Mouse (Mus musculus): Measurements from ENCODE around the gene Fzr1.

DNA sequence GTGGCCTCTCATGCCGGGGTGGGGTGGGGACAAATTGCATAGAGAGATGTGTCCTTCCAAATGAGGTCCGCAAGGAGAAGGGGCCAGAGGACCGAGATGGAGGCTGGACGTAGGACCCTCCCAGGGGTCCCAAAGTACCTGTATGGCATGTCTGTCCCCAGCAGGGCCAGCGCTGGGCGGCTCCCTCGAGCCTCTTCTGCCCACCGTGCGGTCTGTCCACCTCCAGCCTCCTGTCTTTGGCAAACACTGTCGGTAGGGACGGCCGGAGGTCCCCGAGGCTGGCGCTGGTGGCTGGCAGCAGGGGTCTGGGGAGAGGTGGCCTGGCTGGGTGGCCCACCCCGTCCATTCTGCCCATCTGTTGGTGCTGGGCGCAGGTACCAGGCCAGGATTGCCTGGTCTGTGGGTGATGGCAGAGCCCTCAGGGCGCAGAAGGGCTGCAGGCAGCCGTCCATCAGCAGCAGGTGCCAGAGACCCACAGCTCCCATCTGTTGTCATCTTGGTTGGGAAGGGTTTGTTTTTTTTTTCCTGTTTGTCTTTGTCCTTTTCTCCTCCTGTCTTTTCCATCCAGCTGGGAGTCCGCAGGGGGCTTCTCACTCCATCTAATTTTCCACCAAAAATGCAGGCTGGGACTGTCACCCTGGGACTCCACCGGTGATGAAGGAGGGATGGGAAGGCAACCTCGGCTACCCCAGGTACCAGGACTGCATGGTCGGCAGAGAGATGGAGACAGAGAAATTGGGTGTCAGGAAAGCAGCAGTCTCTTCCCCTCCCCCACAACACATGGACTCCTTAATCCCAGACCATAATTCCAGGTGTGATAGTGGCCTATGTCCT lies 22.3 kb upstream of the Fzr1 start:
- TF ChIP-seq CTCF (conservative IDR thresholded peaks at IDR 0.05 in 1 of 2, IDR thresholded peaks at IDR 0.05 in 1 of 2; ENCODE audit: low read depth in 2 of 2, low read length in 2 of 2) = no peak
- no peak for TF ChIP-seq MAX (IDR thresholded peaks at IDR 0.05; ENCODE audit: low read length)
- no peak for TF ChIP-seq SMC3 (IDR thresholded peaks at IDR 0.05; ENCODE audit: low read depth, low read length)
- TF ChIP-seq CHD2 (IDR thresholded peaks at IDR 0.05; ENCODE audit: low read length) = no peak
- TF ChIP-seq TCF12 (IDR thresholded peaks at IDR 0.05; ENCODE audit: low read depth, low read length) = no peak
- TF ChIP-seq JUN (IDR thresholded peaks at IDR 0.05; ENCODE audit: insufficient read depth, low read depth, low read length) = no peak
- TF ChIP-seq JUND (conservative IDR thresholded peaks at IDR 0.05; ENCODE audit: low read depth, low read length) = no peak
- TF ChIP-seq NELFE (IDR thresholded peaks at IDR 0.05; ENCODE audit: low read depth, low read length) = no peak
- no peak for TF ChIP-seq POLR2A (IDR thresholded peaks at IDR 0.05; ENCODE audit: low read depth, low read length)
- TF ChIP-seq TBP (conservative IDR thresholded peaks at IDR 0.05; ENCODE audit: low read depth, low read length) = no peak
- TF ChIP-seq GABPA (IDR thresholded peaks at IDR 0.05; ENCODE audit: insufficient replicate concordance, low read depth, low read length) = no peak
- no peak for TF ChIP-seq BHLHE40 (IDR thresholded peaks at IDR 0.05; ENCODE audit: low read depth, low read length)
- TF ChIP-seq MAZ (IDR thresholded peaks at IDR 0.05; ENCODE audit: low read depth, low read length) = no peak
